Mouse (Mus musculus) CH12.LX (cell line): ENCODE measurements around the gene Slc12a5.

Experiments
- CHD1 ChIP-seq: IDR thresholded peaks from 2 replicates; pipeline ENCODE4 v1.6.1; 2012; ENCODE audit warnings: low read depth, low read length, improper control_type of control experiment, inconsistent platforms
- CHD2 ChIP-seq: IDR thresholded peaks from 2 replicates; pipeline ENCODE4 v1.6.1; 2011; ENCODE audit warnings: low read length, improper control_type of control experiment
- HCFC1 ChIP-seq: IDR thresholded peaks from 2 replicates; pipeline ENCODE4 v1.6.1; 2012; ENCODE audit warnings: low read depth, mild to moderate bottlenecking, inconsistent platforms, low read length, improper control_type of control experiment
- MAFK ChIP-seq: IDR thresholded peaks from 2 replicates; pipeline ENCODE4 v1.6.1; 2011; ENCODE audit warnings: low read length, improper control_type of control experiment; ENCODE audit not compliant: insufficient replicate concordance
- TCF12 ChIP-seq: IDR thresholded peaks from 2 replicates; pipeline ENCODE4 v1.6.1; 2014; ENCODE audit warnings: low read depth, mild to moderate bottlenecking, inconsistent platforms, low read length, improper control_type of control experiment
- USF1 ChIP-seq: IDR thresholded peaks from 2 replicates; pipeline ENCODE4 v1.6.1; 2014; ENCODE audit warnings: low read depth, mild to moderate bottlenecking, inconsistent platforms, low read length, improper control_type of control experiment
- USF2 ChIP-seq: conservative IDR thresholded peaks from 2 replicates; pipeline ENCODE4 v1.6.1; 2011; ENCODE audit warnings: low read depth, low read length, improper control_type of control experiment

- TF ChIP-seq USF1 (no peak), CHD2 (no peak), USF2 (no peak), HCFC1 (no peak), CHD1 (no peak), TCF12 (no peak), MAFK (no peak)
Measured at GRCm38 (mm10) chr2:164967193-164967592, 6.6 kb downstream of the Slc12a5 start.
